Comparison of ENCODE assay signal across 1 mouse cellular context in the genomic region with DNA sequence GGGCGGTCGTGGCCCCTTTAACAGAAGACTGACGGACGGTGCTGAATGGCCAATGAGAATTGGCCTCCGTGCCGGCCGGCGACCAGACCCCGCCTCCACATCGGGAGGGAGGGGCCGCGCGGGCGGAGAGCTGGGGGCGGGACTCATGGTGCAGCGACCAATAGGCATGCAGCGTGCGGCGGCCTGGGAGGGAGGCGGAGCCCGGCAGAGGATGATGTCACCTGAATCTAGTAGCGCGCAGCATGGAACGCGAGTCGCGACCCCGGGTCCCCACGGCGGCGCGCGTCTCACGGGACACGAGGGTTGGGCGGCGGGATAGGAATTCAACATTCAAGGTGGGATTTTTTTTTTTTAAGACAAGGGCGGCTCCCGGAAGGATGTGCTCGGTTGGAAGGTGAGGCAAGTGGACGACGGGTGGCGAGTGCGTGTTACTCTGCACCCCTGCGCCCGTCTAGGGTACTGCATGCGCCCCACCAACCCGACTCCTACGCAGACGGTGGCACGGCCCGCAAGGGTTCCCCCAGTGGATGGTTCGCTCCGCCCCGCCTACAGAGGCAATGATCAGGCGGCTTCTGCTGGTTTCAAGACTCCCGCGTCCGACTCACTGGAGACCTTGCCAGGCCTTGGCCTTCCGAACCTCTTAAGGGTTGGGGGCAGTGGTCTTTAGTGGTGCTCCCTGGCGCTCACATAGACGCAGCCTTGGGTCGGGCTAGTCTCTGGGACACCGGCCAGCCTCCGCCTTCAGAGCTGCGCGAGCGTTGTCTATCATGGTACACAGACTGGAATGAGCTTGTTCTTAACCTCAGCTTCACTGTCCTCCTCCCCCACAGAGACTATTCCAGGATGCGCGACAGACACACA.
TF ChIP-seq lines count a peak whose summit lies in the region.

No protein-coding gene starts in this region.

TF ChIP-seq in MEL, 35 proteins besides CTCF, POLR2A, EP300 and RAD21 (continued from another document):
- TF ChIP-seq ZNF384 (IDR thresholded peaks at IDR 0.05; ENCODE audit: low read depth, low read length) (peak; percentile 45), MAFK (IDR thresholded peaks at IDR 0.05; ENCODE audit: borderline replicate concordance, low read depth, low read length) (no peak), CHD2 (IDR thresholded peaks at IDR 0.05; ENCODE audit: low read length) (peak; percentile 30; the same call in 1 of the 2 replicates), MAX (IDR thresholded peaks at IDR 0.05; ENCODE audit: low read length) (0 out of 2 replicates have a peak, but pooled peaks have one; percentile 45), E2F4 (IDR thresholded peaks at IDR 0.05; ENCODE audit: borderline replicate concordance, low read depth, low read length) (no peak; the same call in 1 of the 2 replicates), MYC (IDR thresholded peaks at IDR 0.05; ENCODE audit: low read depth, low read length) (peak; percentile 59), NELFE (IDR thresholded peaks at IDR 0.05; ENCODE audit: low read depth, low read length) (peak; percentile 63), HCFC1 (IDR thresholded peaks at IDR 0.05; ENCODE audit: low read depth, low read length) (peak; percentile 30), GABPA (IDR thresholded peaks at IDR 0.05; ENCODE audit: low read depth, low read length) (no peak), ETS1 (IDR thresholded peaks at IDR 0.05; ENCODE audit: low read depth, low read length) (peak; percentile 38; the same call in 1 of the 2 replicates), MXI1 (IDR thresholded peaks at IDR 0.05; ENCODE audit: low read depth, low read length) (peak; percentile 72), MEF2A (IDR thresholded peaks at IDR 0.05; ENCODE audit: extremely low read depth, insufficient replicate concordance, low read depth, low read length, poor library complexity, severe bottlenecking) (no peak), UBTF (IDR thresholded peaks at IDR 0.05; ENCODE audit: borderline replicate concordance, insufficient read depth, low read depth, low read length) (no peak), CHD1 (IDR thresholded peaks at IDR 0.05; ENCODE audit: low read depth, low read length) (peak; percentile 96), SMC3 (IDR thresholded peaks at IDR 0.05; ENCODE audit: low read depth, low read length) (peak; percentile 30; the same call in 1 of the 2 replicates), TAL1 (IDR thresholded peaks at IDR 0.05; ENCODE audit: low read length) (no peak), KAT2A (conservative IDR thresholded peaks at IDR 0.05; ENCODE audit: low read depth, low read length) (0 out of 2 replicates have a peak, but pooled peaks have one; percentile 11), USF2 (IDR thresholded peaks at IDR 0.05; ENCODE audit: borderline replicate concordance in 1 of 2, insufficient read depth in 1 of 2, low read depth in 1 of 2, low read length in 2 of 2) (no peak), ZC3H11A (IDR thresholded peaks at IDR 0.05; ENCODE audit: low read depth, low read length) (no peak), MYB (IDR thresholded peaks at IDR 0.05; ENCODE audit: low read depth, low read length) (no peak), POLR2AphosphoS5 (IDR thresholded peaks at IDR 0.05; ENCODE audit: borderline replicate concordance, low read depth, low read length) (no peak), ZMIZ1 (IDR thresholded peaks at IDR 0.05; ENCODE audit: low read depth, low read length) (no peak), TCF12 (IDR thresholded peaks at IDR 0.05; ENCODE audit: low read depth, low read length) (0 out of 2 replicates have a peak, but pooled peaks have one; percentile 30), JUND (IDR thresholded peaks at IDR 0.05; ENCODE audit: low read depth, low read length) (no peak), ZKSCAN1 (IDR thresholded peaks at IDR 0.05; ENCODE audit: low read depth, low read length) (no peak), USF1 (IDR thresholded peaks at IDR 0.05; ENCODE audit: low read depth, low read length) (no peak)
